Mouse (Mus musculus) hindbrain, embryonic 10.5 days (tissue): ENCODE results near the gene Clic4. TPM values are rescaled to one million over a fixed set of nuclear protein-coding genes. Genes with fewer than 3 reads are reported as not detected.

Source experiments
- DNase-seq: peaks from one replicate; pipeline ENCODE4 v3.0.0-alpha.2; 2017; ENCODE audit warnings: low spot score
- H3K27ac ChIP-seq: fragments of 300-500 bp; sonication (generic); 2 replicates; pipeline ENCODE4 v1.5.1; 2016; ENCODE audit warnings: mild to moderate bottlenecking, moderate library complexity
- H3K27me3 ChIP-seq: fragments of 300-500 bp; sonication (generic); 2 replicates; pipeline ENCODE4 v1.6.1; 2016; ENCODE audit warnings: mild to moderate bottlenecking; ENCODE audit not compliant: poor library complexity, insufficient read depth, severe bottlenecking
- H3K36me3 ChIP-seq: fragments of 300-500 bp; sonication (generic); 2 replicates; pipeline ENCODE4 v1.6.1; 2016; ENCODE audit warnings: mild to moderate bottlenecking, moderate library complexity
- H3K4me1 ChIP-seq: fragments of 300-500 bp; sonication (generic); replicated peaks from 2 replicates; pipeline ENCODE4 v1.6.1; 2016; ENCODE audit warnings: mild to moderate bottlenecking
- H3K4me3 ChIP-seq: fragments of 300-500 bp; sonication (generic); 2 replicates; pipeline ENCODE4 v1.5.1; 2016; ENCODE audit warnings: mild to moderate bottlenecking, moderate library complexity
- H3K9me3 ChIP-seq: fragments of 300-500 bp; sonication (generic); 2 replicates; pipeline ENCODE4 v1.6.1; 2016; ENCODE audit warnings: mild to moderate bottlenecking, moderate library complexity
- WGBS: fragments of 180-500 bp; shearing (Covaris S2); methylation state at CpG from one replicate; pipeline ENCODE4 v1.1.7; 2016; 5-methylcytosine and 5-hydroxymethylcytosine counted together
- polyA plus RNA-seq: library from polyadenylated mRNA; unstranded; fragments of >200 nt; fragmentation: Nextera tagmentation; extraction: Ambion mirVana; gene quantifications from 2 replicates; pipeline ENCODE4 v1.2.1, GENCODE M21; 2016

Gene Clic4
- polyA plus RNA-seq, 1 experiment from 2014 or later: 184 TPM

DNA sequence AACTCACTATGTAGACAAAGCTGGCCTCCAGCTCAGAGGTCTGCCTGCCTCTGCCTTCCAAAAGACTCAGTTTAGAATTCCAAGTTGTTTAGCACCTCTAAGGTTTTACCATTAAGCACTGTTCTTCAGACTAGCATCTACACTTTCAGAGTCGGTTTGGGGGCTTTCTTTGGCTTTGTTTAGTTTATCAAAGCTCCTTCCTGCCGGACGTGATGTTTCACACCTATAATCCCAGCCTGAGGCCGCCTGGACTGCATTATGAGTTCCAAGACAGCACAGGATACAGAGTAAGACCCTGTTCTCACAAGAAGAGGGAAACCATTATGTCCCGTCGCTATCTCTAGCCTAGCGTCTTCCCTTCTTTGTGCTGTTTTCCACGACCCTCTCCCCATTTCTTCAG is 2.1 kb downstream of the Clic4 start:
- no peak for DNase-seq
- Histone ChIP-seq H3K4me1 (peaks cover 56% of the 10 kb centered on the region), H3K27me3 (peaks cover 21% of the 10 kb centered on the region), H3K4me3 (peak overlapping the region; percentile 96), H3K9me3 (no peaks in the 10 kb centered on the region), H3K36me3 (peaks cover 30% of the 10 kb centered on the region), H3K27ac (no peak overlapping the region)
- 67% methylated on average over 8 of the region's 8 CpGs for WGBS

- Histone ChIP-seq H3K36me3 (peaks cover 32% of the 10 kb centered on the region), H3K27me3 (peaks cover 15% of the 10 kb centered on the region), H3K4me1 (peaks cover 61% of the 10 kb centered on the region), H3K9me3 (no peaks in the 10 kb centered on the region), H3K27ac (peak overlapping the region; percentile 45; the same call in 1 of the 2 replicates), H3K4me3 (peak overlapping the region; percentile 96)
- no peak for DNase-seq
- 72% methylated on average over 7 of the region's 7 CpGs for WGBS
These were observed 2.8 kb downstream of the Clic4 start for GRCm38 (mm10) chr4:135269656-135270341.

- no peaks in the 10 kb centered on the region for H3K9me3 ChIP-seq
- 58% methylated on average over 8 of the region's 8 CpGs for WGBS
- H3K27me3 ChIP-seq: no peaks in the 10 kb centered on the region
- H3K36me3 ChIP-seq: peaks cover 50% of the 10 kb centered on the region
- no peak for DNase-seq
- H3K27ac ChIP-seq: peak overlapping the region; percentile 50
- H3K4me1 ChIP-seq: peaks cover 52% of the 10 kb centered on the region
- H3K4me3 ChIP-seq: 0 out of 2 replicates have a peak overlapping the region, but pooled peaks have one; percentile 16
These were observed 5.1 kb downstream of the Clic4 start for GRCm38 (mm10) chr4:135267521-135267920.

DNA sequence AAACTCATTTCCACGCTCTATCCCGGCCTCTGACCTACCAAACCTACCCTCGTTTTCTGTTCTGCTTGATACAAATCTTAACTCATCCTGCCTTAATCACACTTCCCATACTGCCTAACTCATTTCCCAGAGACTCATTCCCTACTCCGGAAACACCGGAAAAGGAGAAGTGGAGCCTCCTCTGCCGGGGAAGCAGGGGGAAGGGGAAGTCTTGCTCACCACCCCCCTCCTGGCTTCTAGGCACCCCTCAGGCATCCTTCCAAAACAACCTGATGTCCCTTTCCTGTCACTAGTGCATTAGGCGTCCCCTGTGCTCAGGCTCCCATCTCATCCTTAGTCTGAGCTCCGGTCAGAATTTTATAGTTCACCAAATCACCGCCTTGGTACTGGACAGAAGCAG is 5.6 kb downstream of the Clic4 start:
- peaks cover 52% of the 10 kb centered on the region for H3K4me1 ChIP-seq
- peaks cover 55% of the 10 kb centered on the region for H3K36me3 ChIP-seq
- no peaks in the 10 kb centered on the region for H3K27me3 ChIP-seq
- H3K9me3 ChIP-seq: no peaks in the 10 kb centered on the region
- DNase-seq: no peak
- H3K4me3 ChIP-seq: 0 out of 2 replicates have a peak overlapping the region, but pooled peaks have one; percentile 16
- H3K27ac ChIP-seq: peak overlapping the region; percentile 50
- 83% methylated on average over 9 of the region's 9 CpGs for WGBS

DNA sequence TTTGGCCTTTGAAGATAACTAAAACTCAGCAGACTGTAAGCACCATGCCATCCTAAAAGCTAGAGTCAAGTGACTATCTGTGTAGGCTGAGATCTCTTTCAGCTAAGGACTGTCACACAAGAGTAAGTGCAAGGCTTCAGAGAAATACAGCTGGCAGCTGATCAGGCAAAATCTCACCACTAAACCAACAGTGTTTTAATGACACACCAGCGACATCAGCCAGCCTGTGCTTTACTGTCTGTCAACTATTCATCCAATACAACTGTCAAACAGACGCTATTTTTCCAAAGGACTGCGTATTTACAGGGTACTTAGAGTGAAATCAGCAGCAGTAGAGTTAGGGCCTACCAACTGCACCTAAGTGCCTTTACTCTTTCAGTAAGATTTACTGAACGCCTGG is 12.2 kb downstream of the Clic4 start:
- H3K27ac ChIP-seq: no peak overlapping the region
- WGBS: 84% methylated on average over 4 of the region's 4 CpGs

GRCm38 (mm10) chr4:135258521-135258920 is 14.1 kb downstream of the Clic4 start:
- no peaks in the 10 kb centered on the region for H3K9me3 ChIP-seq
- no peaks in the 10 kb centered on the region for H3K27me3 ChIP-seq
- H3K4me1 ChIP-seq: peaks cover 27% of the 10 kb centered on the region
- no peak for DNase-seq
- peaks cover 55% of the 10 kb centered on the region for H3K36me3 ChIP-seq
- no peak overlapping the region for H3K4me3 ChIP-seq
- WGBS: 44% methylated on average over 7 of the region's 7 CpGs
- H3K27ac ChIP-seq: peak overlapping the region; percentile 62

More for the DNA sequence above, 12.2 kb downstream of the Clic4 start:
- Histone ChIP-seq H3K4me1 (peaks cover 23% of the 10 kb centered on the region), H3K4me3 (no peak overlapping the region), H3K27me3 (no peaks in the 10 kb centered on the region), H3K36me3 (peaks cover 57% of the 10 kb centered on the region), H3K9me3 (no peaks in the 10 kb centered on the region)
- no peak for DNase-seq

GRCm38 (mm10) chr4:135257881-135258476 is 14.6 kb downstream of the Clic4 start:
- 67% methylated on average over 9 of the region's 9 CpGs for WGBS

GRCm38 (mm10) chr4:135256536-135257450 is 15.8 kb downstream of the Clic4 start:
- H3K27ac ChIP-seq: no peak overlapping the region
- H3K4me1 ChIP-seq: peaks cover 45% of the 10 kb centered on the region
- no peak overlapping the region for H3K4me3 ChIP-seq
- no peaks in the 10 kb centered on the region for H3K9me3 ChIP-seq
- H3K36me3 ChIP-seq: peaks cover 45% of the 10 kb centered on the region
- 95% methylated on average over 11 of the region's 11 CpGs for WGBS
- H3K27me3 ChIP-seq: no peaks in the 10 kb centered on the region
- no peak for DNase-seq

More at GRCm38 (mm10) chr4:135257881-135258476, 14.6 kb downstream of the Clic4 start:
- H3K36me3 ChIP-seq: peaks cover 57% of the 10 kb centered on the region
- no peak overlapping the region for H3K4me3 ChIP-seq
- no peaks in the 10 kb centered on the region for H3K27me3 ChIP-seq
- H3K4me1 ChIP-seq: peaks cover 33% of the 10 kb centered on the region
- peak overlapping the region; percentile 62 for H3K27ac ChIP-seq
- H3K9me3 ChIP-seq: no peaks in the 10 kb centered on the region
- no peak for DNase-seq

DNA sequence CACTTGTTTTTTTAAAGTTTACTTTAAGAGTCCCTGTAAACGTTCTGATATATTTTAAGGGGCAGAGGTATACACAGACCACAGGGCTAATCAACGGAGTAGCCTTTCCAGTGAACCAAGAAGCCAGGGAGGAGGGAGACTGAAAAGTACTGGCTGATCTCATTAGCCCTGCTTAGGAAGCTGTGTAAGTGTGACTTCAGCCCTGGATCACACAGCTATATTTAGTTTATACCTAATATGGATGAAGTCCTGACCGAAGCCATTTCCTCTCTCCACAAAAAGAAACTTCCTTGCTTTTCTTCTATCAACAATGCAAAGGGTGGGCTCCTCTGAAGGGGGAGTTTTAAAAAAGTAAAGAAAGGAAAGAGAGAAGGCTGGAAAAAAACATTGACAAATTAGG is 17.8 kb downstream of the Clic4 start:
- no peak for DNase-seq
- H3K9me3 ChIP-seq: no peaks in the 10 kb centered on the region
- H3K4me1 ChIP-seq: peaks cover 45% of the 10 kb centered on the region
- no peaks in the 10 kb centered on the region for H3K27me3 ChIP-seq
- peaks cover 46% of the 10 kb centered on the region for H3K36me3 ChIP-seq
- H3K4me3 ChIP-seq: no peak overlapping the region
- WGBS: 77% methylated on average over 3 of the region's 3 CpGs
- 0 out of 2 replicates have a peak overlapping the region, but pooled peaks have one; percentile 13 for H3K27ac ChIP-seq

DNA sequence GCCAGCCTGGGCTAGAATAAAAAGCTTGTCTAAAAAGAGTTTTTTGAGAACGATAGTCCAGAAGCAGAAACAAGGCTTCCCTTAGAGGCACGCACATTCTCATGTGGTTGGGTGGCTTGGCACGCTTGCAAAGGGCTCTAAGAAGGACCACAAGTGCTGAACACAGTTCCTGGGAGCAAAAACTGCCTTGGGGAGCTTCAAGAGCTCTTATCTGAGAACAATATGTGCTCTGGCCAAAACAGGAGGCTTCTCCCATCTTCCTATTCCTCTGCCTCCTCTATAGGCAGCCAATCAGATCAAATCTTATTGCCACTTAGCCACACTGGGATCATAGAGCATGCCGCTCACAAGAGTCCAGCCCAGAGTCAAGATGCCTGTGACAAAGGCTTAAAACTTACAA is 18.3 kb downstream of the Clic4 start:
- no peak for DNase-seq
- H3K4me3 ChIP-seq: no peak overlapping the region
- WGBS: 94% methylated on average over 4 of the region's 4 CpGs
- no peaks in the 10 kb centered on the region for H3K9me3 ChIP-seq
- H3K27ac ChIP-seq: 0 out of 2 replicates have a peak overlapping the region, but pooled peaks have one; percentile 13
- H3K36me3 ChIP-seq: peaks cover 50% of the 10 kb centered on the region
- H3K4me1 ChIP-seq: peaks cover 43% of the 10 kb centered on the region
- no peaks in the 10 kb centered on the region for H3K27me3 ChIP-seq

- Histone ChIP-seq H3K9me3 (peaks cover 3% of the 10 kb centered on the region; the same call in 1 of the 2 replicates), H3K36me3 (peaks cover 54% of the 10 kb centered on the region), H3K4me3 (no peak overlapping the region), H3K27ac (no peak overlapping the region), H3K4me1 (peaks cover 35% of the 10 kb centered on the region), H3K27me3 (no peaks in the 10 kb centered on the region)
- 89% methylated on average over 12 of the region's 12 CpGs for WGBS
- no peak for DNase-seq
These were observed 19.2 kb downstream of the Clic4 start for GRCm38 (mm10) chr4:135253239-135254039.

DNA sequence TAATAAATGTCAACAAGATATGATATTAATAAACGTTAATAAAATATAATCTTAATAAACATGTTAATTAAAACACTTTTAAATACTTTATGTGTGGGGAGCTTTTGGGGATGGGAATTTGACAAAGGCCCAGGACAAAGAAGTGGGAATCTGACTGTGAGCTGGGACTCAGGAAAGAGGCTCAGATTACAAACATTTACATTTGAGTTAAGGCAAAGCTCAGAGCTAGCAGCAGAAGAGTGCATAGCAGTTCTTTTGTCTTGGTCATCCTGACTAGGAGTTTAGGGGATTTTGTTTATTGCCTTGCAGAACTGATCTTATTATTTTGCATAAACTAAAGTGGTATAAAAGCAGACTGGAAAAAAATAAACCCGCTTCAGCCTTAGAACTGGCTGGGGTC is 20.8 kb downstream of the Clic4 start:
- Histone ChIP-seq H3K9me3 (peaks cover 3% of the 10 kb centered on the region; the same call in 1 of the 2 replicates), H3K27me3 (no peaks in the 10 kb centered on the region), H3K36me3 (peaks cover 40% of the 10 kb centered on the region), H3K4me1 (peaks cover 44% of the 10 kb centered on the region), H3K4me3 (no peak overlapping the region), H3K27ac (no peak overlapping the region)
- 19% methylated on average over 2 of the region's 2 CpGs for WGBS
- DNase-seq: no peak
